Mouse (Mus musculus): ENCODE measurements around the gene Sema3c. TPM values are rescaled to one million over a fixed set of nuclear protein-coding genes. Genes with fewer than 3 reads are reported as not detected.

Sema3c gene
- polyA plus RNA-seq, 1 experiment from 2014 or later = 9.2 TPM

- Histone ChIP-seq H3K27me3 (no peaks in the 10 kb centered on the region), H3K4me3 (replicated peaks) (no peak overlapping the region), H3K9me3 (no peaks in the 10 kb centered on the region), H3K4me1 (replicated peaks) (peaks cover 14% of the 10 kb centered on the region; the same call in 1 of the 2 replicates), H3K36me3 (no peaks in the 10 kb centered on the region), H3K4me2 (replicated peaks) (no peak overlapping the region), H3K9ac (replicated peaks) (no peak overlapping the region), H3K27ac (no peak overlapping the region)
- whole genome bisulfite sequencing = 60% methylated on average over 2 of the region's 2 CpGs
- no peak for ATAC-seq
These were observed 10.3 kb downstream of the Sema3c start for GRCm38 (mm10) chr5:17584299-17584945.

GRCm38 (mm10) chr5:17586518-17587210, 12.6 kb downstream of the Sema3c start:
- Histone ChIP-seq H3K36me3 (no peaks in the 10 kb centered on the region), H3K9ac (replicated peaks) (no peak overlapping the region), H3K4me1 (replicated peaks) (peaks cover 13% of the 10 kb centered on the region; the same call in 1 of the 2 replicates), H3K27me3 (no peaks in the 10 kb centered on the region), H3K27ac (0 out of 2 replicates have a peak overlapping the region, but pooled peaks have one; percentile 25), H3K4me3 (replicated peaks) (no peak overlapping the region), H3K9me3 (no peaks in the 10 kb centered on the region), H3K4me2 (replicated peaks) (no peak overlapping the region)
- WGBS = 63% methylated on average over 2 of the region's 2 CpGs
- peak; percentile 78 for ATAC-seq

GRCm38 (mm10) chr5:17591908-17592307, 17.8 kb downstream of the Sema3c start:
- 94% methylated on average over 3 of the region's 3 CpGs for WGBS
- no peak overlapping the region for H3K9ac ChIP-seq (replicated peaks)
- H3K27me3 ChIP-seq = no peaks in the 10 kb centered on the region
- H3K27ac ChIP-seq = no peak overlapping the region
- ATAC-seq = no peak
- H3K4me1 ChIP-seq (replicated peaks) = 0 out of 2 replicates have a peak, but pooled peaks cover 5% of the 10 kb centered on the region
- H3K9me3 ChIP-seq = no peaks in the 10 kb centered on the region
- H3K36me3 ChIP-seq = no peaks in the 10 kb centered on the region
- H3K4me3 ChIP-seq (replicated peaks) = no peak overlapping the region
- H3K4me2 ChIP-seq (replicated peaks) = no peak overlapping the region

- ATAC-seq = no peak
- H3K27ac ChIP-seq = no peak overlapping the region
- no peak overlapping the region for H3K4me3 ChIP-seq (replicated peaks)
- 90% methylated on average over 4 of the region's 4 CpGs for WGBS
- no peak overlapping the region for H3K9ac ChIP-seq (replicated peaks)
- no peaks in the 10 kb centered on the region for H3K4me1 ChIP-seq (replicated peaks)
- H3K9me3 ChIP-seq = no peaks in the 10 kb centered on the region
- no peaks in the 10 kb centered on the region for H3K27me3 ChIP-seq
- no peak overlapping the region for H3K4me2 ChIP-seq (replicated peaks)
- no peaks in the 10 kb centered on the region for H3K36me3 ChIP-seq
These were observed 27.6 kb downstream of the Sema3c start for GRCm38 (mm10) chr5:17601700-17602099.

- no peak for ATAC-seq
- 85% methylated on average over 2 of the region's 2 CpGs for WGBS
These were observed 46.5 kb downstream of the Sema3c start for GRCm38 (mm10) chr5:17620619-17621018.

GRCm38 (mm10) chr5:17622564-17622963, 48.5 kb downstream of the Sema3c start:
- H3K27ac ChIP-seq = no peak overlapping the region
- H3K4me3 ChIP-seq (replicated peaks) = no peak overlapping the region
- no peaks in the 10 kb centered on the region for H3K9me3 ChIP-seq
- H3K27me3 ChIP-seq = no peaks in the 10 kb centered on the region
- H3K9ac ChIP-seq (replicated peaks) = no peak overlapping the region
- H3K4me1 ChIP-seq (replicated peaks) = no peaks in the 10 kb centered on the region
- no peak for ATAC-seq
- H3K4me2 ChIP-seq (replicated peaks) = no peak overlapping the region
- 84% methylated on average over 2 of the region's 2 CpGs for WGBS
- no peaks in the 10 kb centered on the region for H3K36me3 ChIP-seq

More at GRCm38 (mm10) chr5:17620619-17621018, 46.5 kb downstream of the Sema3c start:
- Histone ChIP-seq H3K27ac (no peak overlapping the region), H3K4me3 (replicated peaks) (no peak overlapping the region), H3K36me3 (no peaks in the 10 kb centered on the region), H3K9me3 (no peaks in the 10 kb centered on the region), H3K4me1 (replicated peaks) (no peaks in the 10 kb centered on the region), H3K4me2 (replicated peaks) (no peak overlapping the region), H3K27me3 (no peaks in the 10 kb centered on the region), H3K9ac (replicated peaks) (no peak overlapping the region)

- ATAC-seq = no peak
These were observed 54.5 kb downstream of the Sema3c start for GRCm38 (mm10) chr5:17628606-17629005.

GRCm38 (mm10) chr5:17629599-17629998, 55.5 kb downstream of the Sema3c start:
- 80% methylated on average over 3 of the region's 3 CpGs for WGBS
- Histone ChIP-seq H3K27ac (no peak overlapping the region), H3K27me3 (no peaks in the 10 kb centered on the region), H3K4me2 (replicated peaks) (no peak overlapping the region), H3K9me3 (no peaks in the 10 kb centered on the region; the same call in 1 of the 2 replicates), H3K9ac (replicated peaks) (no peak overlapping the region), H3K4me3 (replicated peaks) (no peak overlapping the region), H3K4me1 (replicated peaks) (no peaks in the 10 kb centered on the region), H3K36me3 (no peaks in the 10 kb centered on the region)
- no peak for ATAC-seq

More at GRCm38 (mm10) chr5:17628606-17629005, 54.5 kb downstream of the Sema3c start:
- Histone ChIP-seq H3K4me3 (replicated peaks) (no peak overlapping the region), H3K4me2 (replicated peaks) (no peak overlapping the region), H3K36me3 (no peaks in the 10 kb centered on the region), H3K4me1 (replicated peaks) (no peaks in the 10 kb centered on the region), H3K27ac (no peak overlapping the region), H3K9ac (replicated peaks) (no peak overlapping the region), H3K9me3 (no peaks in the 10 kb centered on the region; the same call in 1 of the 2 replicates), H3K27me3 (no peaks in the 10 kb centered on the region)
- 12% methylated on average over 1 of the region's 1 CpGs for WGBS

GRCm38 (mm10) chr5:17639519-17639918, 65.4 kb downstream of the Sema3c start:
- H3K4me1 ChIP-seq (replicated peaks) = no peaks in the 10 kb centered on the region
- H3K27ac ChIP-seq = no peak overlapping the region

GRCm38 (mm10) chr5:17647643-17648226, 73.7 kb downstream of the Sema3c start:
- no peak overlapping the region for H3K4me2 ChIP-seq (replicated peaks)
- 50% methylated on average over 7 of the region's 7 CpGs for WGBS

More at GRCm38 (mm10) chr5:17639519-17639918, 65.4 kb downstream of the Sema3c start:
- no peak overlapping the region for H3K9ac ChIP-seq (replicated peaks)
- H3K4me3 ChIP-seq (replicated peaks) = no peak overlapping the region
- no peak for ATAC-seq
- H3K4me2 ChIP-seq (replicated peaks) = no peak overlapping the region
- WGBS = 90% methylated on average over 3 of the region's 3 CpGs
- H3K9me3 ChIP-seq = no peaks in the 10 kb centered on the region
- H3K36me3 ChIP-seq = no peaks in the 10 kb centered on the region
- H3K27me3 ChIP-seq = no peaks in the 10 kb centered on the region

GRCm38 (mm10) chr5:17648865-17649542, 74.9 kb downstream of the Sema3c start:
- H3K9ac ChIP-seq (replicated peaks) = no peak overlapping the region
- no peak overlapping the region for H3K4me3 ChIP-seq (replicated peaks)
- no peaks in the 10 kb centered on the region for H3K36me3 ChIP-seq
- no peaks in the 10 kb centered on the region for H3K27me3 ChIP-seq
- no peak overlapping the region for H3K4me2 ChIP-seq (replicated peaks)
- no peaks in the 10 kb centered on the region for H3K4me1 ChIP-seq (replicated peaks)
- no peak overlapping the region for H3K27ac ChIP-seq
- H3K9me3 ChIP-seq = no peaks in the 10 kb centered on the region
- 54% methylated on average over 1 of the region's 1 CpGs for WGBS
- ATAC-seq = no peak

More at GRCm38 (mm10) chr5:17647643-17648226, 73.7 kb downstream of the Sema3c start:
- no peak overlapping the region for H3K4me3 ChIP-seq (replicated peaks)
- no peak overlapping the region for H3K27ac ChIP-seq
- H3K36me3 ChIP-seq = no peaks in the 10 kb centered on the region
- 0 out of 2 replicates have a peak, but pooled peaks have one; percentile 30 for ATAC-seq
- no peaks in the 10 kb centered on the region for H3K27me3 ChIP-seq
- no peak overlapping the region for H3K9ac ChIP-seq (replicated peaks)
- H3K4me1 ChIP-seq (replicated peaks) = no peaks in the 10 kb centered on the region
- no peaks in the 10 kb centered on the region for H3K9me3 ChIP-seq

GRCm38 (mm10) chr5:17661223-17661622, 87.1 kb downstream of the Sema3c start:
- Histone ChIP-seq H3K4me3 (replicated peaks) (no peak overlapping the region), H3K27ac (no peak overlapping the region), H3K9me3 (no peaks in the 10 kb centered on the region), H3K4me2 (replicated peaks) (no peak overlapping the region), H3K9ac (replicated peaks) (no peak overlapping the region), H3K36me3 (no peaks in the 10 kb centered on the region), H3K4me1 (replicated peaks) (no peaks in the 10 kb centered on the region), H3K27me3 (no peaks in the 10 kb centered on the region)
- ATAC-seq = no peak
- WGBS = 69% methylated on average over 3 of the region's 3 CpGs

All from midbrain, embryonic 13.5 days (tissue).